Mouse (Mus musculus): ENCODE measurements around the gene Plbd1.

Plbd1 gene

DNA sequence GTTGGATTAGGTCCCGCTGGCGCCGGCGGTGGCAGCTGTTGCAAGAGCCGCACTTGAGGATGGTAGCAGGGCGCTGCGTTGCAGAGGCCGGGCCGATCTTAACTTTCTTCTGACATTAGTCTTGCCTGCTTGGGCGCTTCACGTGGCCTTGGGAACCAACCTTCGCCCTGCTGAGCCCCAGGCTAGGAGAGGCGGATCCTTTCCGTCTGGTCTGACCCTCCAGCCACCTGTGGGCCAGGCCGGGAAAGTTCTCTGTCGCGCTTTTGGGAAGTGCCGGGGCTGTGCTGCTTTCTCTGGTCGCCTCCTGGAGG lies at the start of gene Plbd1:
Gene Plbd1 (minus strand): TSS at position 223 of the 311 bp plus-strand sequence.
- peak; percentile 47 for DNase-seq (ENCODE audit: low spot score)

- no peak for DNase-seq (ENCODE audit: low spot score)
These were observed 48.7 kb upstream of the Plbd1 start for GRCm38 (mm10) chr6:136710408-136710807.

DNA sequence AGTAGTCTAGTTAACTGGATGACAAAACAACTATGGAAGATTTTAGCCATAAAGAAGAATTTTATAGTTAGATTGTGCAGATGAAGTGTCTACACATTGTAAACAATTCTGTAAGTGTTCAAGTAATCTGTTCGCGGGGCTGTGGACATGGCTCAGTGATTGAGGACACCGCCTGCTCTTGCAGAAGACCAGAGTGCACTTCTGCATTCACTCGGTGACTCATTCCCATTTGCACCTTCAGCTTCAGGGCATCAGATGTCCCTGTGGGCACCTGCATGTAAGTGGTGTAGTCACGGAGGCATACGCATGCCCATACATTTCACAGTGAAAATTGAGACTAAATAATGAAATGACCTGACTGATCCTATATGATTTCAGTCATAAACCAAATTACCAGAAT lies 46.9 kb upstream of the Plbd1 start:
- DNase-seq (ENCODE audit: low spot score), result no peak

- DNase-seq (ENCODE audit: low spot score), result no peak
These were observed 40.1 kb upstream of the Plbd1 start for GRCm38 (mm10) chr6:136701878-136702277.

DNA sequence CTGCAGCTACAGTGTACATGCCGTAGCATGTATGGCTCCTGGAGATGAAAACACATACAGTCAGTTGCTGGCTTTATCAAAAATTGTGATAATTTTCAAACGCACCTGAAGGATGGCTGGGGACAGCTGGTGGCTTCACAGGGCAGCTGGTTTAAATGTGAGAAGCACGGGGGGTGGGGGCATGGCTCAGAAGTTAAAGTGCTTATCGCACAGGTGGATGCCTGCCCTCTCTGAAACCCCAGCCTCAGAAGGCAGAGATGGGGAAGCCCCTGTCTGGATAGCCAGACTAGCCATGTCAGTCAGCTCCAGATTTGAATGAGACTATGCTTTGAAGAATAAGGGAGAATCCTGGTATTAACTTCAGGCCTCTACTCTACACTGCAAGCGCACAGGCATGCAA lies 39.5 kb upstream of the Plbd1 start:
- no peak for DNase-seq (ENCODE audit: low spot score)

GRCm38 (mm10) chr6:136691314-136691713 lies 29.6 kb upstream of the Plbd1 start:
- no peak for DNase-seq (ENCODE audit: low spot score)

DNA sequence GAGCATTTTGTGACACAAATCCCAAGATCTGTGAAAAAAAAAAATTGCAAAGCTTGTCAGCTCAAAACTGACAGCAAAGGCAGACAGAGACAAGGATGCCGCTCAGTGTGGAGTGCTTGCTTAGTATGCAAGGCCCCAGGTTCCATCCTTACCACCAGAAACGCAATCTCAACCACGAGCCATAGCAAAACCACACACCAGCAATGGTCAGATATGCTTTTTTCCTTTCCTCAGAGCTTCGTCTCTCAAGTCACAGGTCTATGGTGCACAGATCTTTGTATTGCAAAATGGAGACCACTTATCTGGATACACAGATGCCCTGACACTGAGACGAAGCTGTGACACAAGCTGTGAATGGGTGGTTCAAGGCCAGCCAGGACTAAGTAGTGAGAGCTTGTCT lies 28.8 kb upstream of the Plbd1 start:
- DNase-seq (ENCODE audit: low spot score), result no peak

DNA sequence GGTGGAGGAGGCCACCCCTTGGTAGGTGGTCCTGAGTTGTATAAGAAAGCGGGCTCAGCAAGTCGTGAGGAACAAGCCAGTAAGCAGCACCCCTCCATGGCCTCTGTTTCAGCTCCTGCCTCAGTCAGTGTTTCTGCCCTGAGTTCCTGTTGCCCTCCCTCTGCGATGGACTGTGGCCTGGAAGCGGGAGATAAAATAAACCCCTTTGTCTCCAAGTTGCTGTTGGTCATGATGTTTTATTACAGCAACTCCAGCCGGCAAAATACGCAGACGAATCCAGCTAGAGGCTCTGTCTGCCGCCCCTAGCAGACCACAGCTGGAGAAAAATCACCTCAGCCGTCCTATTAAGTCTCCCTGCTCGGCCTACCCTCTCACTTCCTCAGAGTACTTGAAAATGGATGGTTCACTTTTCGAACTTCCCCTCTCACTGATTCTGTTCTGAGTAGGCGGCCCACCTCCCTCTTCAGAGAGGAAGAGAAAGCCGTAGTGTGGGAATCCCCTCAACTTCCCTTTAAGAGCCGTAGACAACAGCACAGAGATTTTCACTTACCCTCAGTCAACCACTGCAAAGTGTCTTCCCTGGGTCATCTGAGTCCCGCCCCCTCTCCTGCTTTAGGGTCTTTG lies 28.2 kb upstream of the Plbd1 start:
- DNase-seq (ENCODE audit: low spot score), result no peak

- no peak for DNase-seq (ENCODE audit: low spot score)
These were observed 23.7 kb upstream of the Plbd1 start for GRCm38 (mm10) chr6:136685433-136685832.

- DNase-seq (ENCODE audit: low spot score), result no peak
These were observed 21.9 kb upstream of the Plbd1 start for GRCm38 (mm10) chr6:136683410-136684334.

- no peak for DNase-seq (ENCODE audit: low spot score)
These were observed 17.7 kb upstream of the Plbd1 start for GRCm38 (mm10) chr6:136679381-136679780.

- DNase-seq (ENCODE audit: low spot score), result no peak
These were observed 13.2 kb upstream of the Plbd1 start for GRCm38 (mm10) chr6:136674935-136675334.

DNA sequence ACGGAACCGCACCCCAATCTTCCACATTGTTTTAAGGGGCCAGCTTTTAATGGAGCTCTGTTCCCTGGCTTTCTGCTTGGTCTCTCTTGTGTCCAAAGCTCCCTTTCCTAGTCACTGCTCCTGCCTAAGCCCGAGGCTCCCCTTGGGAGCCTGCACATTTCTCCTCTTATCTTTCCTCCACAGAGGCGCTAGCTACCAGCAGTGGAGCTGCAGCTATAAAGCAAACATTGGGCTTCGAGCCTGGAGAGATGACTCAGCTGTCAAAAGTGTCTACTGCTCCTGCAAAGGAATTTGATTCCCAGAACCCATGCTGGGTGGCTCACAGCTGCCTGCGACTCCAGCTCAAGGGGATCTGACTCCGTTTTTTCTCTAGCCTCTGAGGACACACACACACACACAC lies 10.7 kb upstream of the Plbd1 start:
- DNase-seq (ENCODE audit: low spot score), result no peak

DNA sequence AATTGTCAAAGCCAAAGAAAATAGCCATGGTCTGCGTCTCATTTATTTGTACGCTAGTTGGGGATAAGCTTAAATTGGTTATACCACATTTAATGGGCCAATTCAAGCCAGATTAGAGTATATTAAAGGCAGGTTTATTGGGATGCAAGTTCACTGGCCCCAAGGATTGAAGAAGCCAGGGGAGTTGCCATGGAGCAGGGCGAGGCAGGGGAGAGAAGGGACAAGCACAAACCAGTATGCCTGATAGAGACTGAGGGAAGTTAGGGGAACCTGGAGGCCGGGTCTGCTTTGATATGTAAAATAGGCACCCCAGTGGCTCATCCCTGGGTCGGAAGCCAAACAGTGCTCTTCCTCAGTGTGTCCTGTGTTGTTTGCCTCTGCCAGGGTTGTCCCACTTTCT lies 7.5 kb upstream of the Plbd1 start:
- no peak for DNase-seq (ENCODE audit: low spot score)

DNA sequence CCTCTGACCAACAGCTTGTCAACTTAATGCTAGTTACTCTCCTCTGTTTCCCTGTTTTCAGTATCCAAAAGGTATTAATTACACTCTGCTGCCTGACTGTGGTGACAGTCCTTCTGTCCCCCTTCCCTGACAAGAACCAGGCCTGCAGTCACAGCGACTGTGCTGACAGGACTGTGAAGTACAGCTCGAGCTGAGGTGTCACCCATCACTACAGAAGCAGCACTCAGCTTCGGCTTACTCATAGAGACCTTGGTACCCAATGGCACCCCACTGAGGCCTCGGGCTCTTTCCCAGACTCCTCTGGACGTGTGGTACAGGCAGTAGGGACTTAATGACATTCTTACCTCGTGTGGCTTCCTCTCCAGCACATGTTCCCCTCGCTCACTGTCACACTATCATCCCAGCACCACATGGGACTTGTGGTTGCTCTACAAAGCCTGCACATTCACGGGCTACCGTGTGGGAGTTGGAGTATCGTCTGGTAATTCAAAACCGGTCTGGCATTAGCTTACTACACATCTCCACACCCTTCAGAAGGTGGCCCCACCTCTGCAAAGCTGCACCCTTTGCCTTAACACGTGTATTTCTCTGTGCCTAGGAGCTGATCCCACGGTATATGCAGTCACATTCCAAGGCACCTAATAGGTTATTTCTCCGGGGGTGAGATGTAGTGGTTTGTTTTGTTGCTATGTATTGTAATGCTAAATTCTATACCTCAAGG lies 6.7 kb upstream of the Plbd1 start:
- DNase-seq (ENCODE audit: low spot score), result no peak

DNA sequence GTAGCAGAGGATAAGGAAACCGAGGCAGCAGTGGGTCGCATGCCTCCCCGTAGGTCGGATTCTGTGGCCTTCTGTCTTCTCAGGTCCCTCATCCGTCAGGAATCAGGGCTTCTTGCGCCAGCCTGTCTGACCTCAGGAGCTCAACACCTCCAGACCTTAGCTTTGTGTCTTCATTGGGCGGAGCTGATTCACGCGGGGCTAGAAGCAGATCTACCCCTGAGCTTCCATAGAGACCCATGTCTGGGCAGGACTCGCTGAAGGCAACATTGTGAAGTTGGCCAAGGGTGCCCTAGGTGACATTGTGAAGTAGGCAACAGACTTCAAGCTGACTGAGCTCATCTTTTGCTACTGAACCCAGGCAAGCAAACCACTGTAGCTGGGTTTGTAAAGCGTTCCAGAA lies 335 bp upstream of the Plbd1 start:
- DNase-seq (ENCODE audit: low spot score), result no peak

- DNase-seq (ENCODE audit: low spot score), result peak; percentile 13
These were observed 660 bp downstream of the Plbd1 start for GRCm38 (mm10) chr6:136660831-136661705.

- no peak for DNase-seq (ENCODE audit: low spot score)
These were observed 2.5 kb downstream of the Plbd1 start for GRCm38 (mm10) chr6:136659226-136659625.

GRCm38 (mm10) chr6:136658303-136658702 lies 3.4 kb downstream of the Plbd1 start:
- no peak for DNase-seq (ENCODE audit: low spot score)

GRCm38 (mm10) chr6:136655786-136656185 lies 5.9 kb downstream of the Plbd1 start:
- no peak for DNase-seq (ENCODE audit: low spot score)

DNA sequence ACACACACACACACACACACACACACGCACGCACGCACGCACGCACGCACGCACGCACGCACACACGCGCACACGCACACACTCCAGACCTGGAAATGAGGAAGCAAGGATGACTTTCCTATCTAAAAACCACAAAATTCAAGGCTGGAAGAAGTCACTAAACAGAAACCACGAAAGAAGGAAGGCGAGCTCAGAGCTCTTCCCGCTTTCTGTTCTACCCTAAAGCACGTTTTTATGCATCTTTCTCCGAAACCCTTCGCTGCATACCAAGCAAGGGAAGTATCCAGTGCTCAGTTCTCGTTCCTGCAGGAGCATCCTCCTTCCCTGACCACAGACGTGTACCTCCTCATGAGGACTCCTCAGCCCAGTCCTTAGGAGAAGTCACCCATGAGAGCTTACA lies 7.3 kb downstream of the Plbd1 start:
- no peak for DNase-seq (ENCODE audit: low spot score)

DNA sequence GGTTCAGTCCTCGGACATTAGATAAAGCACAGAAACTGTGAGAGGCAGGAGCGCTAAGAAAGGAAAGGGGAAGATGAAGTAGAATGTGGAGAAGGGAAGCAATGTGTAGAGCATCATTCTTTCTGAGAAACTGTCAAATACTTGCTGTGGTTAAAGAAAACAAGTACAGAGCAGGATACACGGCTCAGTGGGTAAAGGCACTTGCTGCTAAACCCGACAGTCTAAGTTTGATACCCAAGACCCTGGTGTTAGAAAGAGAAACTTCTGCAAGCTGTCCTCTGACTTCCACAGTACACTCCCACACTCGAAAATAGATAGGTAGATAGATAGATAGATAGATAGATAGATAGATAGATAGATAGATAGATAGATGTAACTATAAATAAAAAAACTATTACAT lies 8.4 kb downstream of the Plbd1 start:
- no peak for DNase-seq (ENCODE audit: low spot score)
